Mouse (Mus musculus) granulocyte monocyte progenitor cell, adult 5-6 weeks (primary cell): ENCODE measurements around the gene Cxcr2. TPM values are rescaled to one million over a fixed set of nuclear protein-coding genes. Genes with fewer than 3 reads are reported as not detected.

Source experiments
- ATAC-seq: replicated peaks from 2 replicates; pipeline ENCODE4 v1.8.0; 2016; ENCODE audit warnings: mild to moderate bottlenecking, moderate TSS enrichment, inconsistent platforms; ENCODE audit not compliant: poor library complexity, severe bottlenecking
- total RNA-seq, 2 experiments: library from RNA; stranded (forward) in 1 of 2; stranded (reverse) in 1 of 2; fragments of 200-712, 200-1000 nt in 1 of 2; fragments of >200 nt in 1 of 2; fragmentation: Nextera tagmentation in 1 of 2; gene quantifications; 2 replicates each; pipeline ENCODE4 v1.2.3; 2014 to 2017

The Cxcr2 gene
- total RNA-seq, 2 experiments from 2014 or later = 8.7 to 9.4 TPM

DNA sequence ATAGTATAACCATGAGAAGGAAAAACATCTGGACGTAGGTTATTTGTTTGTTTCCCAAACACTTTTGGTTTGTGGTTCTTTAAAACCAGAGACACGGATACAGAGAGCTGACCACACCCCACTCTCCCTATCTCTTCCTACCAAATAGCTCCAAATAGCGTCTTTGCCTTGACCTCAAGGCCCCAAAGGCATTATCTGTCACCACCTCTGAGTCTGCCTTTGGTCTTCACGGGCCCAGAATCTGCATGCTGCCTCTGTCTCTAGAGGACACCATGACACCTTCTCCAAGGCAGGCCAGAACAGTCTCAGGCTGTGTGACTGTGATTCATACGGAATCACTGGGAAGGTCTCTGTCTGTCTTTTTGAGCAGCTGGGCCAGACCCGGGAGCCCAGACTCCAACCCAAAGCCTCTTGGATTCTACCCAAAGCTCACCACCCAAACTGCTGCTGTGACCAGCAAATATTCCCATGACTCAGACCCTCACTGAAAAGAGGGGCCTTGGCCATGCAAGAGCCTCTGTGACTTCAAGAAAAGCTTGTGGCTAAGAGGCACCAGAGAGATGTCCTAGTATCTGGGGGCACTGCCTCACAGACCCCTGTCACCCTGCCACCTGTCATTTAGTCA lies 18.4 kb upstream of the Cxcr2 start:
- no peak for ATAC-seq

DNA sequence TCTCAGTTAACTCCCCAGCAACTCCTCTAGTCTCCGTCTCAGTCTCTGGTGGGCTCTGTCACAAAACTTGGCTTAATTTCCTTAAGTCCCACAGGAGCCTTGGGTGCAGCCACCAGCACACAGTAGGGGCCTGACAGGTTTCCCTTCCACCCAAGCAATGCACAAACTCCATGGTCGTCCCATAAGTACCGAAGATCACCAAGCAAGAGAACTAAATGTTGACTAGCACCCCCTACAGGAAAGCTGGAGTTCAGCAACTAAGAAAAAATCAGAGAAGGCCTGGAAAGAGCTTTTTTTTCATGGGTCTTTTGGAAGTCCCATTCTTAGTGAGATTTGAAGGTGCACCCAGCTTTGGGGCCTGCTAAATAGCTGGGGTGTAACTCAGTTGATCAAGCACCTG lies 14.4 kb upstream of the Cxcr2 start:
- ATAC-seq = peak; percentile 39; the same call in 1 of the 2 replicates

DNA sequence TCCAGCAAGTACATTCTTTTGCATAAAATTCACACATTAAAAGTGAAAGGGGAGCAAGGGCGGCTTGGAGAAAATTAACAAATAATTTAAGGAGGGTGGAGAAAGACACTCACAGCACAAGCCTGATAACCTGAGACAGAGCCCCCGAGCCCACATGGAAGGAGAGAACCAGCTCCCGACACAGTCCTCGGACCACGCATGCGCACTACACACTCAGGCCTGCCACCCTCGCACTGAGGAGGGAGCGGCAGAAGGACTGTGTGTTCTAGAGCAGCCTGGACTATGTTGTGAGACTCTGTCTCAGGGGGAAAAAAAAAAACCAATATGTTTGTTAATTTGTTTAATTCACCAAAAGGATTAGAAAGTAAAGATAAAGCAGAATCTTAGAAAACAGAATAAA lies 12.0 kb upstream of the Cxcr2 start:
- no peak for ATAC-seq

GRCm38 (mm10) chr1:74149106-74149885 lies 4.5 kb upstream of the Cxcr2 start:
- peak; percentile 19 for ATAC-seq

- no peak for ATAC-seq
Measured at GRCm38 (mm10) chr1:74150101-74150500, 3.7 kb upstream of the Cxcr2 start.

DNA sequence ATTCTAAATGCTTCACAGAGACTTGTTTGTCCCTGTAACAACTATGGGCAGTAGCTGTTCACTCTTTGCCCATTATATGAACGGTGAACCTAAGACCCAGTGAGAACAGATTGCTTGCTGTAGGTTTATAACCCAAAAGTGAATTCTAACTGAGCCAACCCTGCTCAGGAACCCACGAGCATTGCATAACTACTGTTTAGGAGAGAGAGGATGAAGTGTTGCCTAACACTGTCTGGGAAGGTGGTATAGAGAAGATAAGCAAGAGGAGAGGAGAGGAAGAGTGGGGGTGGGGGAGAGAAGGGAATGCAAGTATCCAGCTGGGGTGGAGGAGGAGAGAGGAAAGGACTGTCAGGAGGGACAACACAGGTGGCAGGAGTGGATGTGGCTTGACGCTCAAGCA lies 2.7 kb upstream of the Cxcr2 start:
- ATAC-seq = peak; percentile 57

- ATAC-seq = peak; percentile 54
Measured at GRCm38 (mm10) chr1:74155435-74156012, 1.7 kb downstream of the Cxcr2 start.

DNA sequence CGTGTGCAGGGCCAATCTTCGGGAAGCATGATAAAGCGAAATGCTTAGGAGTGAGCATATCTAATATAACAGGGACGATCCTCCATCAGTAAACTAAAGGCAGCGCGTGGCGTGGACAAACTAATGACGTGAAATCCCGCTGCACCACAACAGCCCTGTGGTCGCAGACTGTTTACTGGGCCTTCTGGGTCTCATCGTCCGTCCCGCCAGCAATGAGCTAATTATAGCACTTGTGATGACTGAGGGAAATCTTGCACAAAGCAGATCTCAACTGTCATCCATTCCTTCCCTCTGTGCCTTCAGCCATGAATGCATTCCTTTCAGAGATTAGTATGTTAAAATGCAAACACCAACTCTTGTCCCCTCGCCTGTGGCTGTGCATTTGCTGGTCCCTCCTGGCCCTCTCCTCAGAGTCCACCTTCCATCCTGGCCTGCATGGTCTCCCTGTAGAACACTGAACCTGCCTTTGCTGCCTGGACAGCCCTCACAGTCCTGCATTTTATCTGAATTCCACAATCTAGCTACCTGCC lies 2.7 kb downstream of the Cxcr2 start:
- peak; percentile 43 for ATAC-seq

DNA sequence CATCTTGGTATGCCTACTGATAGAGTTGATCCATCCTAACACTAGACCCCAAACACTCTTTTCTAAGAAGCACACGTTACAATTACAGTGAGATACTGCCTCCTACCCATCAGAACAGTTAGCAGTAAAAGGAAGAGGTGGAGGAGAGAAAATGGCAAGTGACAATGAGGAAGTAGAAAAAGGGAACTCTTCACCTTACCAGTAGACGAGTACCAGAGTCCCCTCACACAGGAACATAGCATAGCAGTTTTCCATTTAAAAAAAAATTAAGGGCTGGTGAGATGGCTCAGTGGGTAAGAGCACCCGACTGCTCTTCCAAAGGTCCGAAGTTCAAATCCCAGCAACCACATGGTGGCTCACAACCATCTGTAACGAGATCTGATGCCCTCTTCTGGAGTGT lies 5.8 kb downstream of the Cxcr2 start:
- ATAC-seq = peak; percentile 61

DNA sequence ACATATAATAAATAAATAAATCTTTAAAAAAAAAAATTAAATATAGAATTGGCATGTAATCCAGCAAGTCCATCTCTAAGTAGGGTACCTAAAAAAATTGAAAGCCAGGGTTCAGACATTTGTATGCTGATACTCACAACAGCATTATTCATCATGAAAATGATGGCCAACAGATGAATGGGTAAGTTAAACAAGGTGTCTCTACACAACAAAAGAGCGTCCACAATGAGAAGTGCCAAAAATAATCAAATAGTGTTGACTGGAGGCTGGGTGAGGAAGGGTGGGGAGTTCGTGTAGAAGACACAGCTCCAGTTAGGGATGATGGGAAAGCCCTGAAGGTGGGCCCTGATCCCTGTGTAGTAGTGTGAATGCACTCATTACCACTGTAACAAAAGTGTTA lies 6.2 kb downstream of the Cxcr2 start:
- ATAC-seq = no peak

DNA sequence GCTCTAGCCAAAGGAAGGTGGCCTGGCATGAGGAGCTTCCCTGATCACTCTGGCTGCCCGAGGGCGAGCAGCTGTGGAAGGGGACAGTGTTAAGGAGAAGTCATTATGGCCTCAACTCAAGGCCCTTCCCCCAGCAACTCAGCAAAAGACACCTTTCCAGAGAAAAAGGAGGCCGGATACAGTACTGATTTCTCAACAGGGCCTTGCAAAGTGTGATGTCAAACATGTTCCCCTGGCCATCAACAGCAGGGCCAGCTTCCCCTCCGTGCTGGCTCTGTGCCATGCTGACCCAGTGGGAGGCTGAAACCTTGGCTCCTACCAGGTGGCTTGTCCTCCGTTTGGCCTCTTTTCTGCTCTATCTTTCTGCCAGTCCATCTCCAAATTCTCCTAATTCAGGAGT lies 13.3 kb downstream of the Cxcr2 start:
- peak; percentile 92 for ATAC-seq

GRCm38 (mm10) chr1:74169721-74170120 lies 15.9 kb downstream of the Cxcr2 start:
- ATAC-seq = no peak

GRCm38 (mm10) chr1:74172722-74173121 lies 18.9 kb downstream of the Cxcr2 start:
- ATAC-seq = no peak

DNA sequence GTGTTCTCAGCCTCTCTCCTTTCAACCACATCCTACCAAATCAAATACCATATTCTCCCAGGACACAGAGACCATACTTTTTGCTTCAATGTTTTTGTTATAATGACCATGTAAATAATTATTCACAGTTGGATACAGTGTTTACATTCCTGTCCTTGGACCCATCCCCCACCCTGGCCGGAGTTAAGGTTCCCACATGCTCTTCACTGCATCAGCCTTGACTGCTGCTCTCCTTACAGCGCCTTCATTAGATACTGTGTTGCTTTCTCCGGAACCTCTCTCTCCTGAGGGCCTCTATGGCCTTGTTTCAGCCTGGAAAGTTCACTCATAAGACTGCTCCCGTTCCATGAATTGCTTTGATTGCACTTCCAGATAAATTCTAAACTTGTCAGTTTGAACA lies 21.9 kb downstream of the Cxcr2 start:
- ATAC-seq = no peak

DNA sequence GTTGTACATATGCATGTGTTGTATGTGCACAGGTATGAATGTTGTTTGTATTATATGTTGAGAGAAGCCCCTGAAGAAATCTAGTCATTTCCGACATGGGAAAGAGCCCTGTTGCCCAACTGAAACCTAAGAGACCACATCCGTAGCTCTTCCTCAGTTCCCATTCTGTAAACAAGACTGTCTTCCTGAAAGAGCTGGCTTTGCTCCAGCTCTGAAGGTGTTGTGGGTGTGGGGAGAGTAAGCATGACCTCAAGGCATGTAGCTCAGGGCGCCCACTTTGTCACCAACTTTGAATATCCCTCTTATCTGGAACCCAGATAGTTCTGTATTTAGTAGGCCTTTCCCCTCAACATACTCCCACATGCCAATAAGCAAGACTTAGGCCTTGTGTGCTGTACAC lies 24.8 kb downstream of the Cxcr2 start:
- ATAC-seq = peak; percentile 89

DNA sequence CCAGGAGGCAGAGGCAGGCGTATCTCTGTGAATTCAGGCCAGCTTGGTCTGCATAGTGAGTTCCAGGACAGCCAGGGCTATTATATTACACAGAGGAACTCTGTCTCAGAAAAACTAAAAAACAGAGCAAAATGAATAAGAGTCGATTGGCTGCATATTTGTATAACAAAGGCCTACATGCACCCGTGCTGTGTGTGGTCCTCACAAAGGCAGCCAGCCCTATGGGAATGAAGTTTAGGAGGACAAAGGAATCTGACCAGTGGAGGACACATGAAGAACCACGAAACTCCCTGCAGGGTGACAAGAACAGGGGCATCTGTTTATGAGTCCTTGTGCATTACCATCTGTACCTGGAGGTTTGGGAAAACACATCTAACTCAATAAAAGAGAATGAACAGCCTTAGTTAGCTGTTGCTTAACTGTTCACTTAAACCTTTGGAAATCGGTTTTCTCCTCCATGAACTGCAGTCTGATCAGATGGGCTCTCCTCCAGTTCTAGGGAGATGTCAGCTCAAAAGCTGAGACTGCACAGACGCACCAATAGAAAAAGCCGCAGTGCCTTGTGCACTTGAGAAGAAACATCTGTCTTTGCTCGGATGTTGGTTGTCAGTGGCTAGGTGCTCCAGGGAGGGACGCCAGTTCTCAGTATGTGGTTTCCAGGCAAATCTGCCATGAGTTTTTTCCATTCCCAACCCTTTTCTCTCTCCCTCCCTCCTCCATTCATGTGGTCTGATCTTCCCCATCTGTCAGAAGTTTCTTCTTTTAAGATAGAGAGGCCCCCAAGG lies 26.0 kb downstream of the Cxcr2 start:
- no peak for ATAC-seq

- ATAC-seq = peak; percentile 36
Measured at GRCm38 (mm10) chr1:74181462-74181861, 27.7 kb downstream of the Cxcr2 start.

- no peak for ATAC-seq
Measured at GRCm38 (mm10) chr1:74183006-74183405, 29.2 kb downstream of the Cxcr2 start.

- ATAC-seq = no peak
Measured at GRCm38 (mm10) chr1:74190471-74190870, 36.7 kb downstream of the Cxcr2 start.

- no peak for ATAC-seq
Measured at GRCm38 (mm10) chr1:74192711-74193110, 38.9 kb downstream of the Cxcr2 start.

- no peak for ATAC-seq
Measured at GRCm38 (mm10) chr1:74194445-74194844, 40.7 kb downstream of the Cxcr2 start, which contains the start of gene Cxcr1. Gene Cxcr1 (minus strand): TSS chr1:74194631.
